Mouse (Mus musculus): ENCODE data around the gene Gm7879.
"Not testable (repeated sequence)": the region's sequence is repeated elsewhere in the genome, so short reads cannot be mapped to it uniquely, and the experiment has no call there.

Gm7879 gene

DNA sequence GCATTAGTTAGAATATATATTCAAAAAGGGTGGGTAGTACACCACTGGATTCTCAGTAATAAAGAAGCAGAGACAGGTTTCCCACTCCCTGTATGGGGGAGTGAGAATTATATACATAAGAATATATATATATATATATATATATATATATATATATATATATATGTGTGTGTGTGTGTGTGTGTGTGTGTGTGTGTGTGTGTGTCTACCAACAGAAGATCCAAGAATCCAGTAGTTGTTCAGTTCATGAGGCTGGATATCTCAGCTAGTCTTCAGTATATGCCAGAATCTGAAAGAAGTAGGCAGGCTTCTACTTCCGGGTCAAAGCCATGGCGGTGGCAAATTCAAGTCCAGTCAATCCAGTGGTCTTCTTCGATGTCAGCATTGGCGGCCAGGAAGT lies at the start of gene Gm7879:
Gm7879 (plus strand) TSS at position 301 of the 400 bp plus-strand sequence.
- DNase-seq (ENCODE audit: low read depth, low spot score): not testable (repeated sequence)

DNA sequence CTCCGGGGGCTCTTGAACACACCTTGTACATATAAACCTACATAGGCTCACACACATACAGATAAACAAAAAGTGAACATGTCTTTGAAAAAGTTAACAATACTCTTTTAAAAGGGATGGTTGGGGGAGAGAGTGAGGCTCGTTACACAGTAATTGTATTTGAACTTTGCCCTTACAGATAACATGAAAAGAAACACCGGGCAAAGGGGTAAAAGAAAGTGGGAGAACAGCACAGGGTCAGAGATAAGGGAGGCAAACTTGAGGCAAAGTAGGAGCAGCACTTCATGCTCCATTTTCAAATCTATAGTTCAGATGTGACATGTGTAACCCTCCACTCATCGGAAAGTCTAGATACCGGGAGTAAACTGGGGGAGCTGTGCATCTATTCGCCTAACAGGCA lies 49.3 kb upstream of the Gm7879 start:
- DNase-seq (ENCODE audit: low read depth, low spot score): no peak

DNA sequence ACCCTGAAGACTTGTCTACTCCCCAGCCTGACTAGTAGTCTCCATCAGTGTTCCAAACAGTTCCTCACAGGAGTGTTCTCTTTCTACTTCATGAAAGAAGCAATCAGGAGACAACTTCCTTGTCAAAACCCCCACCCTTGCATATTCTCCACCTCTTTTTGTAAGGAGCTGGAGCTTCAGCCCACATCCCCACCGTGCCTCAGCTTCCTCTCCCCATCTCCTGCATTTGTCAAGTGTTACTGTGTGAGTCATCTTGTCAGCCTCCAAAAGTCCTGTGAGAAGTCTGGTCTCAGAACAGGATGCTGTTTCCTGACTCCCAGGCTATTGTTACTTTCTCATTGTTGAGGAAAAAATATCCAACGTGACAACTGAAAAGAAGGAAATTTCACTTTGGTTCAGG lies 47.6 kb upstream of the Gm7879 start:
- DNase-seq (ENCODE audit: low read depth, low spot score): no peak

DNA sequence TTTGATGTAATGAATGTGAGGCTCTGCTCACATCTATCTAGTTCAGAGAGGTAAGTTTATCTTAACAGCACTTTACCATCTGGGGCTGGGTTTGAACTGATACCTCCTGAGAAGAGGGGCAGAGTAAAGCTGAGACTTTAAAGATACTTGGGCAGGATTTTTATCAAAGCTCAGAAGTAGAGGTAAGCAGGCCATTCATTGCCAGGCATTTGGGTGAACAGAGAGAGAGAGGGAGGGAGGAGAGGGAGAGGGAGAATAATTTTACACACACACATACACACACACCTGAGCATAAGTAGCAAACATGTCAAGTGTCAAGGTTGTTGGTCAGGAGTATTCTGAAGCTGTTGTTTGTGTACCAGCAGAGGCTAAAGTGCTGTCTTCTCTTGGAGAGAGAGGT lies 44.7 kb upstream of the Gm7879 start, which contains the start of gene Cd38:
Cd38 (plus strand) TSS at position 301 of the 400 bp plus-strand sequence.
- DNase-seq (ENCODE audit: low read depth, low spot score): no peak

DNA sequence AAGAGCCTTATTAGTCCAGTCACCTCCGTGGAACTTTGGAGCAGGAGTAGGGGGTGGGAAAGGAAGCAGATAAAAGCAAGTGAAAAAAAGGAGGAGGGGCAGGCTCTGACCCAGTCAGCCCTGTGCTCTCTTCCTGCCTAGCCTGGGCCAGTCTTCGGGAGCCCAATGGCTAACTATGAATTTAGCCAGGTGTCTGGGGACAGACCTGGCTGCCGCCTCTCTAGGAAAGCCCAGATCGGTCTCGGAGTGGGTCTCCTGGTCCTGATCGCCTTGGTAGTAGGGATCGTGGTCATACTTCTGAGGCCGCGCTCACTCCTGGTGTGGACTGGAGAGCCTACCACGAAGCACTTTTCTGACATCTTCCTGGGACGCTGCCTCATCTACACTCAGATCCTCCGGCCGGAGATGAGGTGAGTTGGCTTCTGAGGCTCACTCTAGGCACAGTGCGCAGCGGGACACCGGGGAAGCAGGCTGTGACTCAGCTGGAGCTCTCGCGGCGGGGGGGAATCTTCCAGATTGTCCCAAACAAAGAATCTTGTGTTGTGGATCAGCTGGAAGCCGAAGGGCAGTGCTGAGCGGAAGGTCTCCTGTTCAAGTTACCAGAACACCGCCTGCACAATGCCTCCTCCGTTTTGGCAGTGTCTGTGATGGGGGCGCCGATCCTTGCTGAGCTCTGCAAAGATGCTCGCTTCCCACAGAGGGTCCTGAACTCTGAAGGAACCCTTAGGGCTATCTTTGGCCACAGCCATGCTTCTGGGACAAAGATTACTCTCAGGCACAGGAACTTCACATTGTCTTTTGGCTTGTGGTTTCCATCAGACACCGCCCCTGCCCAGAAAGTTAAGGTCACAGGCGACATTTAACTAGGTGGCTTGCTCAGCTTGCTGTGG lies 44.0 kb upstream of the Gm7879 start:
- DNase-seq (ENCODE audit: low read depth, low spot score): no peak

DNA sequence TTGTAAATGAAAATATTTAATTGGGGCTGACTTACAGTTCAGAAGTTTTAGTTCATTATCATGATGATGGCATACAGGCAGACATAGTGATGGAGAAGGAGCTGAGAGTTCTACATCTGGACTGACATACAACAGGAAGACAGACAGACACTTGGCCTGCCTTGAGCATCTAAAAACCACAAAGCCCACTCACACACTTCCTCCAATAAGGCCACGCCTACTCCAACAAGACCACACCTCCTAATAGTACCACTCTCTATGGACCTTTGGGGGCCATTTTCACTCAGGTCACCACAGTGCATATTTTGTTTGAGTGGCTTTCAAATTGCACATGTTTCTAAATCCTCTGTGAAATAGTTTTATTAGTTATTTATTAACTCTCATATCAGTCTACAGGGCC lies 41.1 kb upstream of the Gm7879 start:
- no peak for DNase-seq (ENCODE audit: low read depth, low spot score)

DNA sequence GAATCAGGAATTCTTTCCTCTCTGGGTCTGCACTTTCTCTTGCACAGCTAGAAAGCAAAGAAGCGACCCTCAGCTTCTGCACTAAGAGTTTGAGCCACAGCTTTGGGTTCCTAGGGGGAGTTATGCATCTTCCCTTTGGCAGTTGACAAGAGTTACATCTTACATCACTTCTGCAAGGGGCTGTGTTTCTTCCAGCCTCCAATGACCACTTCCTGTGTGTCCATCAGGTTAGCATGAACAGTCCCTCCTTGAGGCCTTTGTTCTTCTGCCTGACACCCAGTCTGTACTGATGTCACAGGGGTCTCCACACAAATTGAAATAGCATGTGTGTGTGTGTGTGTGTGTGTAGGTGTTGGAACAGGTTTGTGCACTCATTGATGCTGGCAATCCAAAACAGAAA lies 40.3 kb upstream of the Gm7879 start:
- DNase-seq (ENCODE audit: low read depth, low spot score): no peak

DNA sequence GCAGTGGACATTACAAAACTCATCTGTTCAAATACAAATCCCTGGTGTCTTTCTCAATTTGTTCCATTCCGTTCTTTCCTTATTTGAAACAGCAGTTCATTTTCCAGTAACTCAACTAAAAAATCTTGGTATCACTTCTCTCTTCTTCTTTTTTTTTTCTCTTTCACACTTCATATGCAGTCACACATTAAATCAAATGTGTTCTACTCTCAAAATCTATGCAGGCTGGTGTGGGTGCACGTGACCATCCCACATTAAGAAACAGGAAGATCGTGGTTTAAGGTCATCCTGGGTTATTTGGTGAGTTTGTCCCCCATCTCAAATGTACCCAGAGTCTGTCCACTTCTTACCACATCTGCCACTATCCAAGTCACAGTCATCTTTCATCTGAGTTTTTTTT lies 30.9 kb upstream of the Gm7879 start:
- peak; percentile 42 for DNase-seq (ENCODE audit: low read depth, low spot score)

DNA sequence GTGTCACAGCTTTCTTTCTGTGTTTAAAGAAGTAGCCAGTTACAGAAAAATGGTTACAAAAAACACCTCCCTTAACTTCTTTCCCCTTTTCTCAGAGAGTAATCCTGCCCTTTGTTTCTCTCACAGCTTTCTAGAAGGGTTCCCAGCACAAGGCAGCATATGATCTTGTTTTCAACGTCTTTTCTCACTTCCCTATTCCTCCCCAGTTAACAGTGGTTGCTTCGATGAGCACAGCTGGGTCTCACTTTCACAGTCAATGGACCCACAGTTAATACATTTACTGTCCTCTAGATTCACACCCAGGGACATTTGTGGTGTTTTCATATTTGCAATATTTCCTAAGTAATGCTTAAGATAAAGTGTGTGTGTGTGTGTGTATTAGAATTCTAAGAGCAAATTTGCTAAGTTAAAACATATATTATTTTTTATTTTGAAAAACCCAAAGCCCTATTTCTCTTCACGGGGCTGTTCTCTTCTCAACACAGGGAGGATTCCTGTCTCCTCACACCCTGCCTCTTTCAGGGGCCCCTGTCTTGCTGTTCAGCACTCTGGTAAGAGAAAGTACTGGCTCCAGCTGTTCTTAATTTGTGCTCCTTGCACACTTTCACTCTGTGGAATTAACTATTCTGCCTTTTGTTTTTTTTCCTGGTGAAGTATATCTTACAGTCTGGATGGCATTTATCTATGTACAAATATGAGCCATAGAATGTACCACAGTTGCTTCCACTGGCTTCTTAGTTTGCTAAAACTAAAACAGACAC lies 27.7 kb upstream of the Gm7879 start:
- peak; percentile 33 for DNase-seq (ENCODE audit: low read depth, low spot score)

DNA sequence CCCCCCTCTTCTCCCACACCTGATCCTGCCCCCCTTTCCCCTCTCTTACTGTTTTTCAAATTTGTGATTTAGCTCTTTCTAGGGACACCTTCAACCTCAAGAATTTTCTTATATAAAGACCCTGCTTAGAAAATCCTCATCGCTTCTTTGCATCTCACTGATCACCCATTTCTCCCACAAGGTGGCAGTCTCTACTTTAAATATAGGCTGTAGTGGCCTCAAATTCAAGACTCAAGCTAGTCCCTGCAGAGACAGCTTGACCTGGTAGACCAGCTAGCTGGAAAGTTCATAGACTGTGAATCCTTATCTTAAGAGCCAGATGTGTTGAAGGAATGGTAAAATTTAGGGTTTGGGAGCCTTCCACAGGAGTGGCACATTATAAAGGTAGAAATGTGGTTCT lies 20.6 kb upstream of the Gm7879 start:
- DNase-seq (ENCODE audit: low read depth, low spot score): no peak

DNA sequence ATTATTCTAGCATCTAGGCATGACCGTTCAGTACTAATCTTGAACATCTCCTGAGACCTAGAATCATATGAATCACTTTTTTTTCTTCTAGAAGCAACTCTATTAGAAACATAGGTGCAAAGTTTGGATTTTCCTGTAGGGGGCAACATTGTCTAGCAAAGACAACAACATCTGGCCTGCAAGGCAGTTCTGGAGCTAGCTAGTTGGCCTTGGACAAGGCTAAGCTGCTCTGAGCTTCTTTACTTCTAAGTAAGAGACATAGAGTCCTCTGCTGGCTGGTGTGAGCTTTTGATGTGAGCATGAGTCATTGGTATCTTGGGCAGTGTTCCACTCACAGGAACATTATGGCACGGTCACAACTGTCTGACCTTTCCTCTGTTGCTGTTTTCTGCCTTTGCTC lies 18.8 kb upstream of the Gm7879 start:
- DNase-seq (ENCODE audit: low read depth, low spot score): peak; percentile 65

DNA sequence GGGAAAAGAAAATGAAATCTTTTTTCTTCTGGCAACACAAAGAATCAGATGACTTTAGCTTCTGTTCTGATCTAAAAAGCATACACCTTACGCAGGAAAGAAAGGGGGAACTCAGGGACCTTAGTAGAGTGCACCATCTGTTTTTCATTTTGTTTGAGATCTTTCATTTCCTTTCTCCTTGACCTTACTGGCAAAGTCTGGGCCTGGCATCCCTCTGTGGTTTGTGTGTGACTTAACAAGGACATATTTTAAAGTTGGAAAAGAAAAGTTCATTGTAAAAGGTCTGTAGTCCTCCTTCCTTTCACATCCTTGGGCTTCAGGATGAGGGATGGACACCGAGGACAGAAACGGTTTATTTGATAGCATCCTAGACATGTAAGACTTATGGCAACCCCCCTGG lies 17.0 kb upstream of the Gm7879 start:
- no peak for DNase-seq (ENCODE audit: low read depth, low spot score)

DNA sequence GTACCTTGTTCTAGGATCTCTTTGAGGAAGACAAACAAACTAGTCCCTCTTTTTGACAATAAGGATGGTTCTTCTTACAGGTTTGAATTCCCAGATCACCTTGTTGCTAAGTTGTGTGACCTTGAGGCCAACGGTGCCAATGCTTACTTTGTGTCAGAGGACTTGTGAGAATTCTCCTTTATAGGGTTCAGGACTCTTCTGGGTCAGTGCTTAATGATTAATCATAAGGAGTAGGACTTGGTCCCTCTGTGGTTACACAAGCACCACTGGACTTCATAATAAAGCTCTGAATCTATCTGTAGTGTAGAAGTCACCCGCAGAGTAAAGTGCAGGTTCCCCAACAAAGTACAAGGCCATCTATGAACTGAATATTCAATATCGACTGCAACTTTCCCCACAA lies 8.3 kb upstream of the Gm7879 start:
- no peak for DNase-seq (ENCODE audit: low read depth, low spot score)

DNA sequence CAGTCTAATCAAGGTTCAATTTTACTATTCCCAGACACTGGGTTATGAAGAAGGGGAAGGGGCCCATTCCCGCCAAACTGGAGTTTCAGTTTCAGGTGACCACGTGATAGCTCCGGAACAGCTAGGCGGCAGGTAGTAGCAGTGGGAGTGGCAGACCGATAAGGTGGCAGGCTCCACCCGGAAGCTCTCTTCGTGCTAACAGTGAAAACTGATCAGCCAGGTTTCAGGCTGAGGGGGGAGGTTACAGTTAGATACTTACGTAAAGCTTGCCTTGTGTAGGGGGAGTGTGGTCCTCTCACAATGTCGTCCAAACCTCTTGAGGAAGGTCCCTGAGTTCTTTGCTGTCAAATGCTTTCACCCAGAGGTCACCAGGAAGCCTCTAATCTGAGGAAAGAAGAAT lies 3.7 kb upstream of the Gm7879 start:
- no peak for DNase-seq (ENCODE audit: low read depth, low spot score)

DNA sequence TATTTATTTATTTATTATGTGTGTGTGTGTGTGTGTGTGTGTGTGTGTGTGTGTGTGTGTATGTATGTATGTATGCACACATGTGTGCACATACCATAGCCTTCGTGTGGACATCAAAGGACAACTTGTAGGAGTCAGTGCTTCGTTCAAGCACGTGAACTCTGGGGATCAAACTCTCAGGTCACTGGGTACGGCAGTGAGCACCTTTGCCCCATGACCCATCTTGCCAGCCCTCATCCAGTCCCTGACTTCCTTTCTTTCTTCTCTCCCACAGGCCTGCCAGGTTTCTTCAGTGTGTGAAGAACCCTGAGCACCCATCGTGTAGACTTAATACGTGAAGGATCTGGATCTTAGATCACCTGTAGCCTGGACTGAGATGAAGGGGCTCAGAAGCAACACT lies 2.9 kb upstream of the Gm7879 start:
- no peak for DNase-seq (ENCODE audit: low read depth, low spot score)

DNA sequence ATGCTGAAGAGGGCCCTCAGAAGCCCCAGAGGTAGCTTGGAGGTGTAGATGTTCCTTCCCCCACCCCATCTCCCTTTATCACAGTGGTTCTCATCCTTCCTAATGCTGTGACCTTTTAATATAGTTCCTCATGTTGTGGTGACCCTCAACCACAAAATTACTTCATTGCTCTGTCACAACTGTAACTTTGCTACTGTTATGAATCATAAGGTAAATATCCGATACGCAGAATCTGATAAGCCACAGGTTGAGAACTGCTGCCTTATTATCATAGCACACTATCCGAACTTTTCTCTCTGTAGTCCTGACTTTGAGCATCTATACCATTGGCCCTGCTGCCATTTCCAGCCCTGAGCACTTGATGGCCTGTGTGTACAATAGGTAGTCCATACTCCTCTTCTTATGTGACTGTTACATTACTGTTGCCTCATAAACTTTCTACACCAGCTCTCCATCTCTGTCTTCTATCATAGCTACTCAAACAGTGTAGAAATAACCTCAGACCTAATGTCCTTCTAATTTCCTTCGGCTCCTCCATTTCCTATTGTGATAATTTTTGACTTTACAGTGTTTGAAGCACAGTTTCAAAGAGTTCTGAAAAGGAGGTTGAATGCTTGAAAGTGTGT lies 2.4 kb downstream of the Gm7879 start:
- DNase-seq (ENCODE audit: low read depth, low spot score): no peak

DNA sequence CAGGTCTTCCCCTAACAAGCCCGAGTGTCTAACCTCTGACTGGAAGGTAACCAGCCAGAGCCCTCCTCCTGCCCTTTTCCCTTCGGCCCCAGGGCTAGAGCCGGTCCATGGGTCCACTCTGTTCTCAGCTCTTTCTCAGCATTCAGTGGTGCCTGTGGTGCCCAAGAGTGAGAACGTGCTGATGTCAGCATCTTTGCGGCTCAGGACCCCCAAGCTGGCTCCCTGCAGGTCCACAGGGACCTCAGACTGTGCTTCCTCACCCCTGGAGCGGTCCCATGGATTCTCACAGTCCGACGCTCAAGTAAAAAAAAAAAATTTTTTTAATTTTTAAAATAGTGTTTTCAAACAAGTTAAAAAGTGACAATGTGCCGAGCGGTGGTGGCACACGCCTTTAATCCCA lies 8.9 kb downstream of the Gm7879 start:
- no peak for DNase-seq (ENCODE audit: low read depth, low spot score)

DNA sequence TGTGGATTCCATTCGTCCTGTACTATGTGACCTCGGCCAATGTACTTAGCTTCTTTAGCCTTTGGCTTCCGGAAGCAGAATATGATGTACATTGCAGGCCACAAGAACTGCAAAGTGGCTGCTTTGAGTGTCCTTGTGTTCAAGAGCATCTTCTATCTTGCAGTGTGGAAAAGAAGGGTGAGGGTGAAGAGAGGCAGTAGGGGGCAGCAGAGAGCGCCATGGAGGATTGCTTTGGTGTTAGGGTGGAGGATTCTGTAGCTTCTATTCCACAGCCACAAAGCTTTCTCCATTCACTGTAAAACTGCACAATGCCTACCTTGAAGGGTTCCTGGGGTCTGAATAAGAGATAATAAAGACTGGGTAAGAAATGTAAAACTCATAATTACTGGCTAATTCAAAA lies 11.0 kb downstream of the Gm7879 start:
- DNase-seq (ENCODE audit: low read depth, low spot score): peak; percentile 16

DNA sequence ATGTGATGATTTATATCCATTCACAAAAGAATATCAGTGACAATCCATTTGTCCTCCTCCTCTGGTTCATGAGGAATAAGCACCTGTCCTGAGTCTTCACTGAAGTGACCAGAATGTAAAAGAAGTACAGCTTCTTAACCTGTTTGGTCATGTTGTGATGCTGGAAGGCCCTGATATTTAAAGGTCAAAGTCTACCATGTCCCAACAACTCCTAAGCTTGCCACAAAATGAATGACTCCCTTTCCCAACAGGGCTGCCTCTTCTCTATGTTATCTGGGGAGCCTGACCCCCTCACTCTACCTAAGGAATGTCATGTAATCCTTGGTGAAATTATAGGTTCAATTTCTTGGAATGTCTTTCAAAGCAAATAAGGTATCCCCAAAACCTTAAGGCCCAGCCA lies 14.8 kb downstream of the Gm7879 start:
- DNase-seq (ENCODE audit: low read depth, low spot score): no peak

DNA sequence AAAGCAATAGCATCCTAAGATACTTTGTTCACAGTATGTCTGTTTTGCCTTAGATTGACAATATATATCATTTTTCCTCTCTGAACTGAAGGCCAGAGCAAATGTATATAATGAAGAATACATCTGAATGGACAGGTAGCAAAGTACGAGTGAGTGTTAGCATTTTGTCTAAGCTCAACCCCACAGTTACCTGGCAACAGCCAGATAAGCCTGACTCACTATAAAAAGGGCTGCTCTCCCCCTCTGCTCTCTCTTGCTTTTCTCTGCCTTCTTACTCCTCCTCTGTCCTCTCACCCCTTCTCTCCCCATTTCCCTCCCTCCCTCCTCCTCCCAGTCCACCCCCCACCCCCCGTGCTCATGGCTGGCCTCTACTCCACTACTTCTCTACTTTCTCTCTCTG lies 20.3 kb downstream of the Gm7879 start:
- DNase-seq (ENCODE audit: low read depth, low spot score): no peak

DNA sequence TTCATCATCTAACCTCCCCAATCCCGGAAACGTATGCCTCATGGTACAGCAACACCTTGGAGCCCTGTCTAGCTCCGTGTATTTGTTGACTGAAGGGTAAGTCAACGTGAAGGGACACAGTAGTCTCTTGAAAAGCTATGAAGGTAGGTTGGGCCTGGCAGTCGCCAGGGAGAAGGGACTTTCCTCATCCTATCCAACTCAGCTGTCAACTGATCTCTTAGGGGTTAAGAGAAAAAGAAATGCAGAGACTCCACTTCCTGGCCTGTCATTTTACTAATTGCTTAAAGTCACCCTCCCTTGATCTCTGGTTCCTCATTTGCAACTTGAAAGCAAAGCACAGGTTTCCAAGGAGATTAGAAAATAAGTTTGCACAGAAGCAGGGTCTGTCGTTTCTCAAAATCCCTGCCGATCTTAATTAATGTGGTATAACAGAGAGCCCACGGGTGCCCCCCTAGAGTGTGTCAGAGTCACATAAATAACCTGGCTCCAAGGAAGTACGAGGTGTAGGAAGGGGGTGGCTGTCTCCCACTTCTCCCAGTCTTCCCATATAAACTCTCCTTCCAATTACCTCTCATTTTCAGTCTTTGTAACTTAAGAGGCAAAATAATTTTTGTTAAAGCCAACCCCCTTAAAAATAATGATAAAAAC lies 34.5 kb downstream of the Gm7879 start:
- DNase-seq (ENCODE audit: low read depth, low spot score): no peak
